Mouse (Mus musculus): Measurements from ENCODE around the gene Slc25a47. TPM values are rescaled to one million over a fixed set of nuclear protein-coding genes. Genes with fewer than 3 reads are reported as not detected.

The Slc25a47 gene
- total and polyA plus RNA-seq, 2 experiments from 2014 or later, result 10.9 to 12.3 TPM

GRCm38 (mm10) chr12:108857109-108857508 lies 21.3 kb downstream of the Slc25a47 start:
- no peaks in the 10 kb centered on the region for H3K27me3 ChIP-seq (ENCODE audit: insufficient read depth, low read length)
- no peak overlapping the region for H3K4me3 ChIP-seq (ENCODE audit: low read depth, low read length)
- H3K9me3 ChIP-seq (ENCODE audit: low read length), result no peaks in the 10 kb centered on the region
- H3K27ac ChIP-seq (ENCODE audit: low read depth, low read length), result no peak overlapping the region
- DNase-seq (no peak), ATAC-seq (no peak)
- no peak overlapping the region for H3K9ac ChIP-seq
- no peak for TF ChIP-seq CTCF (IDR thresholded peaks at IDR 0.05; ENCODE audit: low read depth)
- H3K4me1 ChIP-seq (ENCODE audit: insufficient read depth), result no peaks in the 10 kb centered on the region
- H3K4me2 ChIP-seq (ENCODE audit: low read depth), result no peak overlapping the region
- peaks cover 28% of the 10 kb centered on the region for H3K36me3 ChIP-seq (ENCODE audit: insufficient read depth)
- 88% methylated on average over 7 of the region's 7 CpGs for WGBS

- Histone ChIP-seq H3K9me3 (ENCODE audit: low read length) (no peaks in the 10 kb centered on the region), H3K27me3 (ENCODE audit: insufficient read depth, low read length) (no peaks in the 10 kb centered on the region), H3K4me2 (ENCODE audit: low read depth) (no peak overlapping the region), H3K27ac (ENCODE audit: low read depth, low read length) (no peak overlapping the region), H3K4me3 (ENCODE audit: low read depth, low read length) (no peak overlapping the region), H3K9ac (no peak overlapping the region), H3K36me3 (ENCODE audit: insufficient read depth) (peaks cover 34% of the 10 kb centered on the region), H3K4me1 (ENCODE audit: insufficient read depth) (no peaks in the 10 kb centered on the region)
- 86% methylated on average over 7 of the region's 7 CpGs for WGBS
- ATAC-seq, result no peak
- TF ChIP-seq CTCF (IDR thresholded peaks at IDR 0.05; ENCODE audit: low read depth), result no peak
- no peak for DNase-seq
Observed at GRCm38 (mm10) chr12:108857589-108858184, 21.8 kb downstream of the Slc25a47 start.

DNA sequence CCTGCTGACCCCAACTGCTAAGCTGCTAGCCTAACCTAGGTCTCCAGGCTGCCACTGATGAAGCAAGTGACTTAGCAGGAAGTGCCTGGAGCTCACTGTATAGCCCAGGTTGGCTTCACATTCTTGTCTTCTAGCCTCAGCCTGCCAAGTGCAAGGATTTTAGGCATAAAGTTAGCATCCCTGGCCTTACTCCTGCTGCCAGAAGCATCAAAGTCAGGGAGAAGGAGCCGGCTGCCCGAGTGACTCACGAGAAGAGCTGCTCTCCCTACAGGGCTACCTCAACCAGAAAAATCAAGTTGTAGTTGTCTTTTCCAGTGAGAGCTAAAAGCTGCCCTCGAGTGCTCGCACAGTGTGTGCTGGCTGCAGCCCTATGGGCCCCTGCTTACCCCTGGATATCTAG lies 22.6 kb downstream of the Slc25a47 start:
- DNase-seq (no peak), ATAC-seq (no peak)
- Histone ChIP-seq H3K9ac (no peak overlapping the region), H3K36me3 (ENCODE audit: insufficient read depth) (peaks cover 40% of the 10 kb centered on the region), H3K27ac (ENCODE audit: low read depth, low read length) (no peak overlapping the region), H3K4me1 (ENCODE audit: insufficient read depth) (no peaks in the 10 kb centered on the region), H3K9me3 (ENCODE audit: low read length) (no peaks in the 10 kb centered on the region), H3K27me3 (ENCODE audit: insufficient read depth, low read length) (no peaks in the 10 kb centered on the region), H3K4me3 (ENCODE audit: low read depth, low read length) (no peak overlapping the region), H3K4me2 (ENCODE audit: low read depth) (no peak overlapping the region)
- no peak for TF ChIP-seq CTCF (IDR thresholded peaks at IDR 0.05; ENCODE audit: low read depth)
- 84% methylated on average over 5 of the region's 5 CpGs for WGBS

GRCm38 (mm10) chr12:108865007-108865494 lies 29.2 kb downstream of the Slc25a47 start:
- Histone ChIP-seq H3K9ac (no peak overlapping the region), H3K27me3 (ENCODE audit: insufficient read depth, low read length) (no peaks in the 10 kb centered on the region), H3K4me3 (ENCODE audit: low read depth, low read length) (no peak overlapping the region), H3K27ac (ENCODE audit: low read depth, low read length) (no peak overlapping the region), H3K9me3 (ENCODE audit: low read length) (no peaks in the 10 kb centered on the region), H3K36me3 (ENCODE audit: insufficient read depth) (peaks cover 95% of the 10 kb centered on the region), H3K4me1 (ENCODE audit: insufficient read depth) (no peaks in the 10 kb centered on the region), H3K4me2 (ENCODE audit: low read depth) (no peak overlapping the region)
- WGBS, result 92% methylated on average over 6 of the region's 6 CpGs
- ATAC-seq (no peak), DNase-seq (no peak)
- TF ChIP-seq CTCF (IDR thresholded peaks at IDR 0.05; ENCODE audit: low read depth), result no peak

- no peak overlapping the region for H3K9ac ChIP-seq
- no peak overlapping the region for H3K4me3 ChIP-seq (ENCODE audit: low read depth, low read length)
- H3K4me1 ChIP-seq (ENCODE audit: insufficient read depth), result no peaks in the 10 kb centered on the region
- DNase-seq, result no peak
- H3K9me3 ChIP-seq (ENCODE audit: low read length), result no peaks in the 10 kb centered on the region
- ATAC-seq, result no peak
- no peaks in the 10 kb centered on the region for H3K27me3 ChIP-seq (ENCODE audit: insufficient read depth, low read length)
- no peak overlapping the region for H3K4me2 ChIP-seq (ENCODE audit: low read depth)
- peak; percentile 55 for TF ChIP-seq CTCF (IDR thresholded peaks at IDR 0.05; ENCODE audit: low read depth)
- 80% methylated on average over 2 of the region's 2 CpGs for WGBS
- H3K27ac ChIP-seq (ENCODE audit: low read depth, low read length), result no peak overlapping the region
- H3K36me3 ChIP-seq (ENCODE audit: insufficient read depth), result peaks cover 92% of the 10 kb centered on the region
Observed at GRCm38 (mm10) chr12:108869575-108869974, 33.7 kb downstream of the Slc25a47 start.

DNA sequence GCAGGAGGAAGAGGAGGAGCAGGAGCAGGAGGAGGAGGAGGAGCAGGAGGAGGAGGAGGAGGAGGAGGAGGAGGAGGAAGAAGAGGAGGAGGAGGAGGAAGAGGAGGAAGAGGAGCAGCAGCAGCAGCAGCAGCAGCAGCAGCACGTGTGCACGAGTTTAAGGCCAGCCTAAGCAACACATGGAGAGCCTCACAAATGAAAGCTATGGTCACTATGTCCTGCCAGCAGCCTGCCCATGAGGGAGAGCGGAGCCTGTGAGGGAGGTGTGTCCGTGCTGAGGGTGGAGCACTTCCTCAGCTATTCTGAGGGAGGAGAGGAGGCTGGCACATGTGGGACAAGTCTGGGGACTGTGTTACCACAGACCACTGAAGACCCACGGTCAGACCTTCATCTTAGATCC lies 37.3 kb downstream of the Slc25a47 start:
- Histone ChIP-seq H3K4me2 (ENCODE audit: low read depth) (no peak overlapping the region), H3K9me3 (ENCODE audit: low read length) (no peaks in the 10 kb centered on the region), H3K4me1 (ENCODE audit: insufficient read depth) (no peaks in the 10 kb centered on the region), H3K27ac (ENCODE audit: low read depth, low read length) (no peak overlapping the region), H3K4me3 (ENCODE audit: low read depth, low read length) (no peak overlapping the region), H3K27me3 (ENCODE audit: insufficient read depth, low read length) (no peaks in the 10 kb centered on the region), H3K9ac (no peak overlapping the region), H3K36me3 (ENCODE audit: insufficient read depth) (peaks cover 82% of the 10 kb centered on the region)
- DNase-seq (no peak), ATAC-seq (no peak)
- whole genome bisulfite sequencing, result 78% methylated on average over 5 of the region's 5 CpGs
- TF ChIP-seq CTCF (IDR thresholded peaks at IDR 0.05; ENCODE audit: low read depth), result no peak

DNA sequence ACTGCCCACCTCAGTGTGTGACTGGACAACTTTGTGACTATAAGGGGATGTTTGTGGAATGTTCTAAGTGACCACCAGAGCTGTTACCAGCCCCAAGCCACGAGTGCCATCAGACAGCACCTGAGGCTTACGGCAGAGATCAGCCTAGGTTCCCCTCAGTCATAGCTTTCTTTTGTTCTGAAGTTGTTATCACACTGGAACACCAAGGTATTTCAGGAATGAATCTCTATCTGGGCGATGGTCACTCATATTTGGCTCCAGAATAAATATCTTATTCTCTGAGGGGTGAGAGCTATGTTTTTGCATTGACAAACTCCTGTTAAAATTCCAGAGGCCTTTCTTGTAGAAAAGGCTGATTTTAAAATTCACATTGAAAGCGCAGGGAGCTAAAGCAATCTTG lies 43.3 kb downstream of the Slc25a47 start:
- Histone ChIP-seq H3K4me1 (ENCODE audit: insufficient read depth) (no peaks in the 10 kb centered on the region), H3K9me3 (ENCODE audit: low read length) (no peaks in the 10 kb centered on the region), H3K4me3 (ENCODE audit: low read depth, low read length) (no peak overlapping the region), H3K9ac (no peak overlapping the region), H3K36me3 (ENCODE audit: insufficient read depth) (peaks cover 70% of the 10 kb centered on the region), H3K4me2 (ENCODE audit: low read depth) (no peak overlapping the region), H3K27me3 (ENCODE audit: insufficient read depth, low read length) (no peaks in the 10 kb centered on the region), H3K27ac (ENCODE audit: low read depth, low read length) (no peak overlapping the region)
- WGBS, result 90% methylated on average over 4 of the region's 4 CpGs
- no peak for TF ChIP-seq CTCF (IDR thresholded peaks at IDR 0.05; ENCODE audit: low read depth)
- ATAC-seq (no peak), DNase-seq (no peak)

Data from forebrain, postnatal 0 days (tissue).